Mouse (Mus musculus) left cerebral cortex, adult 11 months (tissue): ENCODE data around the gene Slfn14.
"Not testable (repeated sequence)": the region's sequence is repeated elsewhere in the genome, so short reads cannot be mapped to it uniquely, and the experiment has no call there.

ENCODE experiments used
- DNase-seq: peaks from one replicate; pipeline ENCODE4 v3.0.0; 2022; ENCODE audit warnings: low spot score

The Slfn14 gene

DNA sequence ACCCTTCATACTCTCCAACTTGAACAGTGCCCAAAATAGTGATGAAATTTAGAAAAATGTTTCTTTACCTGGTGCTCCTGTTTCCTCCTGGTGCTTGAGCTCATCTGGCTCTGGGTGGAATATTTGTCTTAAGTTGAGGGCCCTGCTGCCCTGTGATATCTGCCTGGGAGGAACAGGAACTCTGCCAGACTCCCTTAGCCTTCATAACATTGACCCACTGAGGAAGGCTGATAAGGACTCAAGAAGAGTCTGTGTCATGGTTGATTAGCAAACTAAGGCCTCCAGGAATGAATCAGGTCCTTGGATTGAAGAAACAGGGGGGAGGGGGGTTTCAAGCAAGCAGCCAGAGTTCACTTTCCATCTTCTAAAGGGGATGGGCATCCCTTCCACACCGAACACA is at the start of gene Slfn14:
TSS of gene Slfn14 (minus strand) at position 161 of the 400 bp plus-strand sequence.
- no peak for DNase-seq

DNA sequence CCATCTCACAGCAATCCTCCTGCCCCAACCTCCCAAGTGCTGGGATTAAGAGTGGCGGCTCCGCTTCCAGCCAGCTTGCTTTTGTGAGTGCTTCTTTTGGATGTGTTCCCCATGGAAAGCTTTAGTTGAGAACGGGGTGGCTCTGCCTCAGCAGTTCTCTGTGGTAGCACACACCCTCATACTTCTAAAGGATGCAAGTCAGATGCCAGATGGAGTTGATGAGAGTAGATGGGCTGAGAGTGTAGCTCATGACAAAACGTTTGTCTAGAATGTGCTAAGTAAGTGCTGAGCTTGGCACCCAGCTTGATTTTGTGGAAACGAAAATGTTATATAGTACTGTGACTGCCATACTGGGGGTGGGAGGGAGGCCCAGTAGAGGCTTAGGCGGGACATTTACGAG is 49.3 kb upstream of the Slfn14 start:
- peak; percentile 24 for DNase-seq

DNA sequence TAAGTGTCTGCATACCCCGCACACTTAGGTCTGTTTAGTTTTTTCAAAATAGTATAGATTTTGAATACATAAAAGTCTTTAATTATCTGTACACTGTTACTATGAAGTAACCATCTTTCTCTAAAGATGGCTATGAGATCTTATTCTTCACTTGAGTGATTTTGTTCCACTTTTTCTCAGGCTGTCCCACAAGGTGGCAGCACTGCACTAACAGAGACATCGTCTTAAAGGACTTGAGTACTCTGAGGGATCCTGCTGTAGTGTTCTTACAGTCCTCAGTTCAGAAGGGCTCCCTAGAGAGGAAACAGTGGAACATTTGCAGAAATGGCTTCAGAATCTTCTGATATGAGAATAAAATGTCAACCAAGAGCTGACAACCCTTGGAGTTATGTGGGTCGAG is 40.9 kb upstream of the Slfn14 start:
- no peak for DNase-seq

DNA sequence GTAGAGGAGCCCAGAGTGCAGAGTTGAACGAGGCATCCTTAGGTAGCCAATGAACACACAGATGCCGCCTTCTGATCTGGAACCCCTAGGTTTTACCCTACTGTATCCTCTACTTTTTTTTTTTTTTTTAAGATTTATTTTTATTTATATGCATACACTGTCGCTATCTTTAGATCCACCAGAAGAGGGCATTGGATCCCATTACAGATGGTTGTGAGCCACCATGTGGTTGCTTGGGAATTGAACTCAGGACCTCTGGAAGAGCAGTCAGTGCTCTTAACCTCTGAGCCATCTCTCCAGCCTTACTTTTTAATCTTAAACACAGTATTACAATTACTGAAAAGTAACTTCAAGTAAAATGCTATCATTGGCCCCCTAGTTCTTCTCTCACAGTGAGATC is 40.2 kb upstream of the Slfn14 start:
- not testable (repeated sequence) for DNase-seq

DNA sequence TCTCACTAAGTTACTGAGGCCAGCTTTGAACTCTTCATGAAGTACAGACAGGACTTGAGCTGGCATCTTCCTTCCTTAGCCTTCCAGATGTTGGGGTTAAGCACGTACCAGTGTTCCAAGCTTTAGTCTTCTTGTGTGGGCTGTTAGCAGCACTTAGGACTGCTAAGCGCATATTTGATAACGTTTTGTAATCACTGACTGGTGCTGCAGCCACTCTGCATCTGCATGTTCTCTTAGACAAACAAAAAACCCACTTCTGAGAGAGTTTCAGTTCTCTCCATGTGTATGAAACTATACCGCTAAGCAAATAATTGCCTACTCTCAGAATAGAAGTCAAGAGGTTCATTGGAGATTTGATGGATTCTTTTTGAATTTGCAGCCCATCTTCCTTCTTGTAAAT is 32.5 kb upstream of the Slfn14 start:
- no peak for DNase-seq

DNA sequence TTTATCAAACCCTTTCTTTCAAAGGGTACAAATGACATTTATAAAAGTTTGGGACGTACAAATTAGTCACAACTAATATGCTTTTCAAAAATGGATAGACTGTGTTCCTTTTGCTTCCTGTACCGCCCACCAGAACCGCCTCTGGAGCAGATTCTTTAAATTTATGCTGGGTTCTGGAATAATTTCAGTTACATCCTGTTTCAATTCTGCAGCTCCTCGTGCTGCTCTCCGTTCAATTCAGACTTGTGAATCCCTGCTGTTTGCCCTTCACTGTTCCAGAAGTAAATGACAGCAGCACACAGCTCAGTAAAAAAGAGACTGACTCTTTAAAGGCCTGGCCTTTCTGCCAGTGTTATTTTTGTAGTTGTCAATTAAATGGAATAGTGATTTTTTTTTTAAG is 25.9 kb upstream of the Slfn14 start:
- no peak for DNase-seq

DNA sequence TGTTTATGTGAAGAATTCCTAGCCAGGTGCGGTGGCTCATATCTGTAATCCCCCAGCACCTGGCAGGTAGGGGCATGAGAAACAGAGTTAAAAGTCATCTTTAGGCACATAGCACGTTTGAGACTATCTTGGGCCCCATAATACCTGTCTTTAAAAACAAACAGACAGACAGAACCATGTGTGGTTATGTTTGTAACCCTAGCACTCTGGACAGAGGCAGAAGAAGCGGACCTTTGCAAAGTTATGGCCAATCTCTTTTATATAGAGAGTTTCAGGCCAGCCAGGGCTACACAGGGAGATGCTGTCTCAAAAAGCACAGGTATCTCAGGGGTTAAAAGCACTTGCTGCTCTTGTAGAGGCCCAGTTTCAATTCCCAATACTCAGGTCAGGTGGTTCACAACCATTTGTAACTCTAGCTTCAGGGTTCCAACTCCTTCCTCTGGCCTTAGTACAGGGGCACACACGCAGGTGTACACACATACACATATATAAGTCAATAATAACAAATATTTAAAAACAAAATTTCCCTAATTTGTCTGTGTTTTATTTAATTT is 20.3 kb upstream of the Slfn14 start:
- no peak for DNase-seq

DNA sequence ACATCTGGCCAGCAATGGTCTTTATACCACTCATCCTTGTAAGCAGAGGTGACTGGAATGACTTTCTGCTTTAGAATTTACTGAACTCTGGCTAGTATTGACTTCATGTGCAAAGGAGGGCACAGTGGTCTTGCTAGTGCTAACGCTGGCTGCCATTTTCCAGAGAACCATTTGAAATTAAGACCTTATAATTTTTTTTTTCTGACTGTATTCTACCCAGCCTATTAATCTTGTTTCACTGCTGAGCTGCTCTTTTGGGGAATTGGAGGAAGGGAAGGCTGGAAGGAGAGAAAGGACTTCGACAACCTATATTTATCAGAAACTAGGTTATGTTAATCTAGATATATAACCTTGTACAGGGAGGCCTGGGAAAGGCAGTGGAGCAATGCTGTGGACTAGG is 18.0 kb upstream of the Slfn14 start:
- DNase-seq, result no peak

DNA sequence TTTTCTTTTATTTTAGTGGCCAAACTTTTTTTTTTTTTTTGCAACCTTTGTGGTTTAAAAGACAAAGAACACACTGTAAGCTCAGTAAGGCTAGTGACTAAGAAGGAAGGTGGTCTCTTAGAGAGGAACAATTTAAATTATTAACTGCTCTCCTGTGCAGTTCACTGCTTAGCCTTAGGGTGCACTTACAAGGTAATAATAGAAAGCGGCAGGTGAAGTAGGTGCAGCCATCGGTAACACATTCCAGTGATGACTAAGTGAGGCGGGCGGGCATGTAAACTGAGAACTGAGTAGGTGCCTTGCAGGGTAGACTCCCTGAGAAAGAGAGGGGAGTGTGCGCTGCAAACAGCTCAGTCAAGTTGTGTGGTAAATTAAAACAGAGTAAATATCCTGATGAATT is 17.2 kb upstream of the Slfn14 start:
- no peak for DNase-seq

DNA sequence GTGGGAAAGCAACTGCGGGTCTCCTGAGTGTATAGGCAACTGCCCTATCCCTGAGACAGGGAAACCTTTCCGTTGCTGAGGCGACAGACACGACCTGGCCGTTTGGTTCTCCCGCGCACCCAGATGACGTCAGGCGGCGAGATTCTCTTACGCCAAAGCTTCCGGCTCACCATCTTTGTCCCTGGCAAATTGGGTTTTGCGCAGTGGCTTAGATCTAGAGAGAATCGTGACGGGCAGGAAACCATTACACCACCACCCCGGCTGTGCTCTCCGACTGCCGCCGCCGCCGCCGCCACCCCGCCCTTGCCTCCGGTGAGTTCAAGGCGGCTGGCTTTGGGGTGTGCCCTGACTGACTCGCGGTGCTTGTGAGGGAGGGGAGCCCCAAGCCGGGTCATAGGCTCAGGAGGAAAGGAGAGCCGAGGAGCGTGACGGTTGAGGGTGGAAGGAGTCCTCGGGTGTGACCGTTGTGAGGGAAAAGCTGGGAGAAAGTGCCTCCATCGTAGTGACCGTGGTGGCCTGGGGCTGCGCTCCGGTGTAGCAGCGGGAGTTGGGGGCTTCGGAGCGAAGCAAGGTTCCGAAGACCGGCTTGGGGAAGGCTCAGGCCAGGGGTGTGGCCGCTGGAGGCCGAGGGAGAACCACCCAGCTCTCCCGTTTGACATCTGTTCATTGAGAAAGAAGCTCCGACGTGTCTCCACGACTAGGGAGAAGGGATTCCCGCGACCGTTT is 16.2 kb upstream of the Slfn14 start, which contains the start of gene Pex12:
TSS of gene Pex12 (minus strand) at position 61 of the 726 bp plus-strand sequence.
- peak; percentile 85 for DNase-seq

DNA sequence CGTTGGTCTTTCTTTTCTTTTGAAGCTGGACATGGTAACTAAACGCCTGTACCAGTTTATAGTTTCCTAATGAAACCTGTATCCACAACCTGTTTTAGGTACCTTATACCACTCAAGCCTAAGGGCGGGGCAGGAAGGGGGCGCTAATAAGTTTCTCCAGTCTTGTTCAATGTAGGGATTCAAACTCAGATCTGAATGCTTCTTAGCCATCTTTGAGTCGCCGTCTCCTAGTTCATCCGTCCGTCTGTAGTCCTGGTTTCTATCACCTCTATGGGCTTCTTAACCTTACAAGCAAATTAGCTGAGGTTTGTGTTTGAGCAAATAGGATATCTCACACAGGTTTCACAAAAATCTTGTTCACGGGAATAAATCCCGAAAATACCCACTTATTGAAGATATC is 15.6 kb upstream of the Slfn14 start:
- DNase-seq, result no peak

DNA sequence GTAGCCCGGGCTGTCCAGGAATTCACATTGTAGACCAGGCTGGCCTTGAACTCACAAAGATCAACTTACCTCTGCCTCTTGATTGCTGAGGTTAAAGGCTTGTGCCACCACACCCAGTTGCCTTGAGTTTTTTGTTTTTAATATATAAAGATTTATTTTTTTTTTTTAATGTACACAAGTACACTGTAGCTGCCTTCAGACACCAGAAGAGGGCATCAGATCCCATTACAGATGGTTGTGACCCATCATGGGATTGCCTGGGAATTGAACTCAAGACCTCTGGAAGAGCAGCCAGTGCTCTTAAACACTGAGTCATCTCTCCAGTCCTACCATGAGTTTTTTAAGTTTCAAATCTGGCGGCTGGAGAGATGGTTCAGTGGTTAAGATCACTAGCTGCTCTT is 14.9 kb upstream of the Slfn14 start:
- no peak for DNase-seq

DNA sequence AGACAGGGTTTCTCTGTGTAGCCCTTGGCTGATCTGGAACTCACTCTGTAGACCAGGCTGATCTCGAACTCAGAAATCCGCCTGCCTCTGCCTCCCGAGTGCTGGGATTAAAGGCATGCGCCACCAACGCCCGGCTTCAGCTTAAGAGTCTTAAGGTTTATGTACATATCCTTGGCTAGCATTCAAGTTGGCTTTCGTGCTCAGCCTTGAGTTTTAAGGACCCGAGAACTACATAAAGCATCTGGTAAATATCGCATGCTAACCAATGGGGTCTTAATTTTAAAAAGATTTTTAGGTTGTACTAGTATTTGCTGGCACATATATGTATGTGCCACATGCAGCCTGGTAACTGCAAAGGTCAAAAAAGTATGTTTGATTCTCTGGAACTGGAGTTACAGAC is 13.2 kb upstream of the Slfn14 start:
- no peak for DNase-seq

DNA sequence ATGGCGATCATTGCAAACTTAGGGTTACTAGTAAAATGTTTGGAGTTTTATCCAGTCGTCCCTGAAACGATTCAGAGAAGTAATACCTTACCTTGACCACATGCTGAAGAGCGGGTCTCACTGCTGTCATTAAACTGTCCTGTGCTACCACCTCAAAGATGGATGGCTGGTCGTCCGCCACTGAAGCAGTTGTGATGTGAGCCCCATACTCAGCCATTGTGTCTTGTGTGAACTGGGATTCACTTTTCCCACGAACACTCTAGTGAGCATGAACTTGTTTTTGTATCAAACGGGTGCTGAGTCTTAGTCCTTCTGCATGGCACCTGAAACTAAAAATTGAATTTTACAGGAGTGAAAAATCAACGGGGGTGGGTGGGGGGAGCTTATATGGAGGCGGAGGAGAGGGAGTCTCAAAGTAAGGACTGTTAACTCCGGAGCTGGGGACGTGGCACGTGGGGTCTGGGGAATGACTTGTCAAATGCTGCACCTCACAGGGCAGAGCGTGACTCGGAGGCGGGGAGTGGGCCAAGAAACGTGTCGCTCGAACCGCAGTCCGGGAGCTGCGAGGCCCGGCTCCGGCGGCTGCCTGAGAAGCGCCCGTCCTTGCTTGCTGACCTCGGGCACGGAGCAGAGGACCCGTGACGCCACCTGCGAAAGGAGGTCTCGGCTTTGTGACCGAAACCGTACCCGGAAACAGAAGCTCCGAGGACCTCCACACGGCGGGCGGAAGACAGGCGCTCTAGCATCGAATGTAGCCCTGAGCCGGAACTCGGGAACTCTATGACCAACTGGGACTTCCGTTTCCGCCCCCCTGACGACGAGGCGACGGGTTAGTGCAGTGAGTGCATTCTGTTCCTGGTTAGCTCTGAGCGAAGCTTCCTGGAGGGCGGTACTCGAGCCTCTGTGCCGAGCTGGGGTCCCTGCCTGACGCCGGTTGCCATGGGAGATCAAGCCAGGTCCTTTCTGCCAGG is 12.0 kb upstream of the Slfn14 start, which contains the start of gene Ap2b1:
TSS of gene Ap2b1 (plus strand) at position 800 of the 971 bp plus-strand sequence.
- peak; percentile 91 for DNase-seq

DNA sequence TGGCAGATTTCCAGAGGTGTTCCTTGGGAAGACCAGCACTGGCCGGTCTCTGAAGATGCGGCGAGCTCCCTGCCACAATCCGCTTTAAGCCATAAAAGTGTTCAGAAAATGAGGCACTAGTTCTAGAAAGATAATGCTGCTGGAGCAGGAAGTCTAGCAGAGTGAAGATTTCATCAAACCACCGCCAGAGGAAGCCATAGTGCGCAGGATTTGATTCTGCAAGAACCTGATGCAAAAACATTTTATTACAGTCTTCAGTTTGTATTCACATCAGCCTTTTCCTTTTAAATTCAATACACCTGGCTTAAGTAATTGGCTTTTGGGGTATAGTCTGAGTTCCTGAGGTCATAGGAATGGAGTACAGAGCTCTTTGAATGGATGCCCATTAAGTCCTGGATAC is 11.3 kb upstream of the Slfn14 start:
- DNase-seq, result no peak

DNA sequence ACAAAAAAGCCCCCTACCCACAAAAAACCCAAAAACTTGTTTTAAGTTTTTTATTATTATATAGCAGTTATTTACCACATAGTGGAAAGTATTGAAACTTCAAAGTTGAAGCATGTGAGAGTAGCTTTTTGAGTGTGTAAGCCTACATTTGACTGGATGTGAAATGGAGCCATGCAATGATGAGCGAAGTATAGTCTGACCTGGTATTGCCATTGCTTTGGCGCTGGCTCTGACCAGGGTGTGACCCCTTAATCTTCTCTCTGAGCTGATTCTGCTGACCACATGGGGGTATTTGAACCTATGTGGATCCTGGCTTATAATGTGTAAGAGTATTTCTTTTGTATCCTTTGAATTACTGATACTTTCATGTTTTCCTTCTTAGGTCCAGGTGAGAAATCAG is 7.6 kb upstream of the Slfn14 start:
- no peak for DNase-seq

DNA sequence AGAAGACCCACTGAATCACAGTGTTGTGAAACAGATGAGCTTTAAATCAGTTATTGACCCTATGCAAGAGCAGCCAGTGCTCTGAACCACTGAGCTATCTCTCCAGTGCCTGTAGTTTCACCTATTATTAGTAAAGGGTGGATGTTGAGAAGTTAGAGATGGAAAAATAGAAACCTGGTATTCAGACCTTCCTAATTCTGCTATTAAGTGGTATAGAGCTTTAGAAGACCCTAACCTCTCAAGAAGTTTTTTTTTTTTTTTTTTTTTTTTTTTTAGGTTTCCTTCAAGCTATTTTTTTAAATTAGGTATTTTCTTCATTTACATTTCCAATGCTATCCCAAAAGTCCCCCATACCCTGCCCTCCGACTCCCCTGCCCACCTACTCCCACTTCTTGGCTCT is 6.7 kb upstream of the Slfn14 start:
- DNase-seq, result no peak

DNA sequence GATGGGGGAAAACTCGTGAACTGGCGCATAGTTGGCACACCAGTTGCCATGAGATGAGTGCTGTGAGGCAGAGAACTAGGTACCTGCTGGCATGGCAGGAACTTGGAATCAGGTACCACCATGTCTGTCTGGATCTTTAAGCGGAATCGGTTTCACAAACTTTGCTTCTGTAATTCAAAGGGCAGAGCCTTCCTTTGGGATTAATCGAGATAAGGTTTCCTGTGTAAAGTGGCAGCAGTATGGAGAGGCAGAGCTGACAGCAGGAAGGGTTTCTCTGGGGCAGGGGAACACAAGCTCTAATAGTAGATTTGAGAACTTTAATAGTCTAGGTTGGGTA is 5.7 kb upstream of the Slfn14 start:
- DNase-seq, result no peak

DNA sequence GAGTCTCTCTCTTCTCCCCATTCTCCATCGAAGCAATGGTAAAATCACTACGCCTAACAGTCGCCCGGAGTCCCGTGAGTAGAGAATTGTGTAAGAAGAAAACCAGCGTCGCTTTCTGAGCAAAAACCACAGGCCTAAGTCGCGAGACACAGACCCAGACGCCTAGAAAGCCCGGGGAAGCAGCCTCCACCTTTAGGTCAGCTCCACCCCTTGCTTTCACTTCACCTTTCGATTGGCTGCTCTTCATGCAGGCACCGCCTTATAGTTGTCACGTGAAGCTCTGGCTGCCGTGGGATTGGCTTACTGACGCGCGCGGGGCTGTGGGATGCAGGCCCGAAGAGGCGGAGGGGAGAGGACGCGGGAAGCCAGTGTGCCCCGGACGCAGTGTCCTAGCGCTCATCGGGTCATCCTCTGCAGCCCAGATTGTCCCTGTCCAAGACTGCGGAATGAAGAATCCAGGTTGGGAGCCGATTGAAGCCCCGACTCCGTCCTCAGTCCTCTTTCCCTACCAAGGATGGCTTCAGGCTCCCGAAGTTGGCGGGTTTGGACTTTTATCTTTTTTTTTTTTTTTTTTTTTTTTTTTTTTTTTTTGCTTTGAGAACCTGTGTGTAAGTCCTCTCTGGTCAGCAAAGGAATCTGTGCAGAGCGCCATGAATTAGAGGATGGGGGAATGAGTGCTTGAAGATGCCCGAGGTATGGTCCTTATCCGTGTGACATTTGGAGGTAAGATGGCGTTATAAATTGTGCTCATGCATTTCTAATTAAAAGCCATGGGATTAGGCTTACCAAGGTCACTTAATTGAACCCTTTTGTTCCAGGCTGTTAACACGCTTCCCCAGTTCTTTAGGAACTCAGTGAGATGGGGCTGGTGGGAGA is 5.1 kb upstream of the Slfn14 start:
- peak; percentile 96 for DNase-seq

DNA sequence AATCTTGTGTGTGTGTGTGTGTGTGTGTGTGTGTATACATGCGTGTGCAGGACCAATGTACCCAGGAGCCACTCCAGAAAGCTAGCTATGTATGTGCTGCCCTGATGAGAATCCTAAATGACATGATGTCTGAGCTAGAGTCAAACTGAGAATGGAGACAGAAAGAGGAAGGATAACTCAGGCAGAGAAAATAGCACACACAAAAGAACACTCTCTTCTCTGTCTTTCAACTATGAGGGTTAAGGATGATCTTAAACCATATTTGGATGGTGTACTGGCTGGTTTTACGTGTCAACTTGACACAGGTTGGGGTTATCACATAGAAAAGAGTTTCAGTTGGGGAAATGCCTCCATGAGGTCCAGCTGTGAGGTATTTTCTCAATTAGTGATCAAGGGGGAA is 3.1 kb upstream of the Slfn14 start:
- no peak for DNase-seq

DNA sequence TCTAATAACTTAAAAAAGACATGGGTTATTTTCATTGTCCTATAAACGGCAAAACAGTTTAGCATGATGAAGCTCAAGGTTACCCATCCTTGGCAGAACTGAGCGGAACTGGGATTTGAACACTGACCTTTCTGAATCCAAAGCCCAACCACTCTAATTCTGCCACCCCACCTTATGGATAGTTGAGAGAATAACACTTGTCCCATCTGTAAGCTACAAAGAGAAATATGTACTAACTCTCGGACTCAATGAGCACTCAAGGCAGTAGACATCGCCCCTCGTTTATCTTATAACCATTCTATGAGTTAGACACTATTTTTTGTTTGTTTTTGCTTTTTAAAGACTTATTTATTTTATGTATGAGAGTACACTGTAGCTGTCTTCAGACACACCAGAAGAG is 2.5 kb upstream of the Slfn14 start:
- no peak for DNase-seq

DNA sequence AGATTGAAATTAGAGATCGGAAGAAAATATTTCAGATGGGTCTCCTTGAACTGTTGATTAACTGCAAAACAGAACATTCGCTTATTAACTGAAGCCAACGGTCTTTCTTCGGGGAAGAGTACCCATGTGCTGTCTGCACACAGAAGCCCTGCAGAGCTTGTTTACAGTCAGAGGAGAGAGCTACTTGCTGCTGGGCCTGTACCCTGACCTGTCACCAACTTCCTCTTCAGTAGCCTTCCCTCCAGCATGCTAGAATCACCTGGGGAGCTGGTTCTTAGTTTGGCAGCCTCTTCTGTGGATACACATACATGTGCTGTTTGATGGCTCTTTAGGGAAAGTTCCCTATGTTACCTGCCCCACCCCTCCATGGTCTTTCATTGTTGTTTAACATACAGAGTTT is 899 bp downstream of the Slfn14 start:
- DNase-seq, result no peak
